Mouse (Mus musculus): ENCODE results near the gene Gm49396.

GRCm38 (mm10) chr7:30604424-30604823, 41.3 kb downstream of the Gm49396 start:
- TF ChIP-seq POLR2A (IDR thresholded peaks at IDR 0.05; ENCODE audit: borderline replicate concordance, extremely low read depth, insufficient read depth, insufficient read length, poor library complexity, severe bottlenecking): no peak
- TF ChIP-seq CTCF (IDR thresholded peaks at IDR 0.05; ENCODE audit: borderline replicate concordance, extremely low read depth, insufficient read depth, insufficient read length): no peak

Data from brain, embryonic 14.5 days (tissue).